Mouse (Mus musculus) layer of hippocampus, postnatal 14 days (tissue): ENCODE data around the gene Psmc2. TPM values are rescaled to one million over a fixed set of nuclear protein-coding genes. Genes with fewer than 3 reads are reported as not detected.
A peak's percentile ranks its signal among the peaks of the same experiment; 100 is the strongest.

Experiments
- DNase-seq, 2 experiments: peaks; one replicate each; pipeline ENCODE4 v3.0.0; 2021 to 2022; ENCODE audit warnings: low spot score in 2 of 2, mixed read lengths in 1 of 2
- total RNA-seq, 2 experiments: library from RNA; stranded (reverse); gene quantifications; 2 replicates each; pipeline ENCODE4 v1.2.3; 2021

Gene Psmc2
- total RNA-seq, 2 experiments from 2014 or later = 116 to 119 TPM

DNA sequence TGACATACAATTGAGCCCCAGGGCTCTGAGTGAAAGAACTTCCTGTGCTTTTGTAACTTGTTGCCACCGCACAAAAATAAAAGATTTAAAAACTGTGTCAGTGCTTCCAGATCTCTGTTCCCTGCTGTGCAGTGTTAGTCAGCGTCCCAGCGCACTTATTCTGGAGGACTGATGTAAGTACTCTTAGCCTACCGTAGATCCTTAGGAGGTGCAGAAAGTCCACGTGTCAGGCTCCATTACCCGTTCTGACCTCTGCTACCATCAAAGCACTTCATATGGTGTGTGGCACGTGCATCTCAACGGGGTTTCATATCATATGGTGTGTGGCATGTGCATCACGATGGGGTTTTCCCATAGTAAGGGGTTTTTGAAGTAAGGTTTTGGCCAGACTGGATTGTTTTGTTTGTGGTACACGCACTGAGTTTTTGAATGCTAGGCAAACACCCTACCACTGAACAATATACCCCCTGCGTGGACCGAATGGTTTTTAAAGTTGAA is 18.7 kb downstream of the Psmc2 start:
- DNase-seq = no peak

GRCm38 (mm10) chr5:21804837-21805236 is 19.8 kb downstream of the Psmc2 start:
- no peak for DNase-seq

DNA sequence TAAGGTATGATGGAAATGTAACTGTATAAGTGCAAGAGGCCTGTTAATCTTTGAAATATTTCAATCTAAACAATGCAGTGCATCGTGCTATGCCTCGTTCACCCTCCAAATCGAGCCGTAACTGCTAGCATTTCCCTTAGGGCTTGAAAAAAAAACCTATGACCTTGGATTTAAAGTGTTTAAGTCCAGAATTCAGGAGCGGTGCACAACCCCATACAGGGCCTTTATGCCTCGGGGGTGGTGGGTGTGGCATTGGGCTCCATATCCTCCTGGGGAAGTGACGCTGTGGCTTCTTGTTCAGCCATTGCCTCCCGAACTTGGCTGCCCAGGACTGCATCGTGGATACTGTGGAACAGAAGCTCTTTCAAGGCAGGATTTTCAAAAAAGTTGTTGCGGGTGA is 25.8 kb downstream of the Psmc2 start:
- DNase-seq = no peak

GRCm38 (mm10) chr5:21813994-21814393 is 28.9 kb downstream of the Psmc2 start:
- DNase-seq = peak in 1 of 2 experiments; percentile 36

GRCm38 (mm10) chr5:21826370-21826769 is 41.3 kb downstream of the Psmc2 start:
- no peak for DNase-seq

DNA sequence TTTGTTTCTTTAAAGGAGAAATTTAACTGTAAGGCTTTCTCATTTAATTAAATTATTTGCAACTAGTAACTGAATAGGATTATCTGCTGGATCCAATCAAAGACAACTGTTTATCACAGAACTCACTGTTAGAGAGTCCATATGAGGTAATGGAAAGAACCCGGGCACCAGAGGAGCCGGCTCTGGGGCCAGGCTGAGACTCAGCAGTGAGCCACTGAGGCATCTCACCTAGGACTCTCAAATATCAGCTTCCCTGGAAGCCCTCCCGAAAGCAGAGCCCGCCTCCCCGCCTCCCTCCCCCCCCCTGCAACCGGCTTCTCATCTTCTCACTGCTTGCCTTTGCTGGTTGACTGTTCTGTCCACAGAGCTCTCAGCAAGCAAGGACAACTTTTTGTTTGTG is 42.6 kb downstream of the Psmc2 start:
- DNase-seq = no peak

DNA sequence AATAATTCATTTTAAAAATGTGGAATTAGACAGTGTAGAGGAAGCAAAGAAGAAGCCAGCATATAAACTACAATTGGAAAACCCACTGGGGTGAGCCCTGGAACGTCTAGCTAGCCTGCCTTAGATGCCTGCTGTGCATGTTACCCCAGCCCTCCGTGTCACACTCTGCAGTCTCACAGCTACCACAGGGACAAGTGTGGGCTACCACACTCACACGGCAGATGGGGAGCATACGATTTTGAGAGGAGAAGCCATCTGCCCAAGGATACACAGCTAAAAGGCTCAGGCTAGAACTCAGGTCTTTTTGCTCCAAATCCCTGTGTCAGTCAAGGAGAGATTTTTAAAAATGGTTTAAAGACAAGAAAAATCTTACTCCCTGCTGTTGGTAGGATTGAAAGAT is 43.8 kb downstream of the Psmc2 start:
- peak in 1 of 2 experiments; percentile 57 for DNase-seq

DNA sequence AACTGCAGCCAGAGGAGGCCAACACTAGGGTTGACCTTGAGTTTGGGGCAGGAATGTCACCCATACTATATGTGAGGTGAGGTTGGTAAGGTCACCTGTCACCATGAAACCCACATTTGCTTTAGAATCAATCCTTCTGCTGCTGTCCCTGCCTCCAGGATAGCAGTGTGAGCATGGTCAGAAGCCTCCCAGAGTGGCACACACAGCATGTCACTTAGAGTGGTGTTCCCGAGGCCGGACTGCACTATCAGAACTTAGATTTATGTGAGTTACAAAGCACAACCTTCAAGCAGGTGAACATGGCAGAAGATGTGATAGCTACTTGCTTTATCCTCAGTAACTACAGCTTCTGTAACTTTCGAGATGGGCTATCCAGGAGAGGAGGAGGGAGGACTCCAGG is 46.7 kb downstream of the Psmc2 start:
- DNase-seq = no peak

- no peak for DNase-seq
Measured at GRCm38 (mm10) chr5:21844676-21845075, 59.6 kb downstream of the Psmc2 start.

GRCm38 (mm10) chr5:21846616-21847290 is 61.7 kb downstream of the Psmc2 start:
- DNase-seq = no peak

DNA sequence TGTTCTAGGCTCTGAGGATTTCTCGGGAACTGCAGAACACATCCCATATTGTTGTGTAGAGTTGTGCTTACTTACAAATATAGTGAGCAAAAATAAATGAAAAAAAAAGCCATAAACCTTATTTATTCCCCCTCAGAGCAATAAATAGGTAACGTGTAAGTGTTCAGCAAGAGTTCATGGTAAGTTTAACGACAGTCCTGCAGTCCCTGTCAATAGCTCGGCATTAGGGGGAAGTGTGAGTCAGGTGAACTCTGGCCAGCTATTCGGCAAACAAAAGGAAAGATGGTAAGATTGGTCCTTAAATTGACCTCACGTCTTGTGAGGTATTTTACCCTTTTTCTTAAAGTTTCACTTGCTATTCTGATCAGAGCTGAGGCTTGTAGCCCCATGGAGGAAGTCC is 62.4 kb downstream of the Psmc2 start:
- DNase-seq = no peak

GRCm38 (mm10) chr5:21851679-21852340 is 66.7 kb downstream of the Psmc2 start:
- DNase-seq = peak; percentile 8 to 11

Other genes with a start within 250 kb of the Psmc2 start
- gene Lrrc17, start 241.7 kb upstream of the Psmc2 start, total RNA-seq = under 1 TPM; 0.35 to 0.64 TPM
- under 1 TPM; 0.17 to 0.41 TPM for gene Fbxl13, start 139.6 kb upstream of the Psmc2 start, total RNA-seq
- 10 to 100 TPM; 23.9 to 24.9 TPM for gene Armc10, start 139.5 kb upstream of the Psmc2 start, total RNA-seq
- 10 to 100 TPM; 11.6 to 13.0 TPM for gene Napepld, start 83.9 kb upstream of the Psmc2 start, total RNA-seq
- gene Pmpcb, start 48.1 kb upstream of the Psmc2 start, total RNA-seq = 10 to 100 TPM; 59.3 to 67.1 TPM
- gene Dnajc2, start within 50 bp of the Psmc2 start, total RNA-seq = 10 to 100 TPM; 27.9 to 33.2 TPM
- gene Slc26a5, start 80.3 kb downstream of the Psmc2 start, total RNA-seq = under 1 TPM; 0.14 to 0.24 TPM